Mouse (Mus musculus): ENCODE results near the gene Cenpf.

The Cenpf gene

GRCm38 (mm10) chr1:189631906-189632675 is 55.8 kb downstream of the Cenpf start:
- DNase-seq (ENCODE audit: low spot score in 2 of 2): no peak

- no peak for DNase-seq (ENCODE audit: low spot score in 2 of 2)
Observed at GRCm38 (mm10) chr1:189630026-189630425, 57.9 kb downstream of the Cenpf start.

- peak; percentile 19 to 53 for DNase-seq (ENCODE audit: low spot score in 2 of 2)
Observed at GRCm38 (mm10) chr1:189627976-189628768, 59.7 kb downstream of the Cenpf start.

- DNase-seq (ENCODE audit: low spot score in 2 of 2): no peak
Observed at GRCm38 (mm10) chr1:189624756-189625155, 63.1 kb downstream of the Cenpf start.

- no peak for DNase-seq (ENCODE audit: low spot score in 2 of 2)
Observed at GRCm38 (mm10) chr1:189618970-189619740, 68.7 kb downstream of the Cenpf start.

- no peak for DNase-seq (ENCODE audit: low spot score in 2 of 2)
Observed at GRCm38 (mm10) chr1:189617381-189617780, 70.5 kb downstream of the Cenpf start.

GRCm38 (mm10) chr1:189615246-189615645 is 72.6 kb downstream of the Cenpf start:
- DNase-seq (ENCODE audit: low spot score in 2 of 2): no peak

GRCm38 (mm10) chr1:189613076-189613475 is 74.8 kb downstream of the Cenpf start:
- DNase-seq (ENCODE audit: low spot score in 2 of 2): no peak

GRCm38 (mm10) chr1:189611775-189612174 is 76.1 kb downstream of the Cenpf start:
- no peak for DNase-seq (ENCODE audit: low spot score in 2 of 2)

GRCm38 (mm10) chr1:189608640-189609039 is 79.2 kb downstream of the Cenpf start:
- DNase-seq (ENCODE audit: low spot score in 2 of 2): no peak

GRCm38 (mm10) chr1:189608039-189608438 is 79.8 kb downstream of the Cenpf start:
- DNase-seq (ENCODE audit: low spot score in 2 of 2): no peak

GRCm38 (mm10) chr1:189605598-189606126 is 82.2 kb downstream of the Cenpf start:
- no peak for DNase-seq (ENCODE audit: low spot score in 2 of 2)

GRCm38 (mm10) chr1:189597096-189597495 is 90.8 kb downstream of the Cenpf start:
- DNase-seq (ENCODE audit: low spot score in 2 of 2): no peak
